Mouse (Mus musculus) small intestine, adult 2 months (tissue): Measurements from ENCODE around the gene Gm20388.

ENCODE experiments used
- CTCF ChIP-seq: fragments of 200-500 bp; IDR thresholded peaks from 2 replicates; pipeline ENCODE4 v1.5.1; 2012; ENCODE audit warnings: low read depth, mild to moderate bottlenecking, control low read depth, inconsistent platforms, low read length, moderate library complexity, mixed read lengths; ENCODE audit not compliant: insufficient replicate concordance, insufficient read length; ENCODE audit errors: extremely low read depth
- POLR2A ChIP-seq: fragments of 200-500 bp; IDR thresholded peaks from 2 replicates; pipeline ENCODE4 v1.6.1; 2012; ENCODE audit warnings: low read depth, mild to moderate bottlenecking, control low read depth, inconsistent platforms, low read length, moderate library complexity

GRCm38 (mm10) chr8:121527751-121528150 lies 1617.1 kb downstream of the Gm20388 start:
- TF ChIP-seq POLR2A (no peak), CTCF (no peak)
